Mouse (Mus musculus): ENCODE data around the gene Mmp24. TPM values are rescaled to one million over a fixed set of nuclear protein-coding genes. Genes with fewer than 3 reads are reported as not detected.
"Not testable (repeated sequence)": the region's sequence is repeated elsewhere in the genome, so short reads cannot be mapped to it uniquely, and the experiment has no call there.

Gene Mmp24
- polyA plus RNA-seq, 1 experiment from 2014 or later: 0.04 TPM

DNA sequence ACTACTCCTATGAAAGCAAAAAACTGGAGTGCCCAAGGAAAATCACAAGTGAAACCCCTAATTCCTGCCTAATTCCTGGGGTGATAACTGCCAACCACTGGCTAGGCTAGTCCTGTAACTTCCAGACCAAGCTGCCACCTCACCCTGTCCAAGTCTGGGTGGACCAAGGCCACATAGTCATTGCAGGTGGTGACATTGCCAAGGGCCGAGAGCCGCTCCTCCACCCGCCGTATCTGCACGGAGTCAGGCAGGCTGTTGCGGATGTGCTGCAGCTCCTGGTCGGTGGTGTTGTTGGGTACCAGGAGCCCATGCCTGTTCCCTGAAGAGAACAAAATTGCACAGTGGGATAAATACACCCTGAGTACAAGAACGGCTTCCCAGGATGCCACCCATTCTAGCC, 48.6 kb downstream of the Mmp24 start:
- Histone ChIP-seq H3K27ac (ENCODE audit: low read depth, low read length) (no peak overlapping the region), H3K27me3 (ENCODE audit: control insufficient read depth, insufficient read depth, low read length) (no peaks in the 10 kb centered on the region), H3K36me3 (ENCODE audit: control insufficient read depth, insufficient read depth, low read length) (peaks cover 17% of the 10 kb centered on the region; the same call in 1 of the 2 replicates), H3K4me1 (ENCODE audit: control insufficient read depth, insufficient read depth, low read length) (peaks cover 12% of the 10 kb centered on the region), H3K4me3 (ENCODE audit: low read depth, low read length) (no peak overlapping the region), H3K4me2 (no peak overlapping the region), H3K9ac (ENCODE audit: low read depth, low read length) (no peak overlapping the region), H3K9me3 (replicated peaks; ENCODE audit: control insufficient read depth, low read length) (no peaks in the 10 kb centered on the region)
- 97% methylated on average over 8 of the region's 8 CpGs for WGBS (ENCODE audit: insufficient replicate concordance)
- no peak for ATAC-seq (replicated peaks; ENCODE audit: insufficient number of reproducible peaks, low FRiP score, low TSS enrichment)

DNA sequence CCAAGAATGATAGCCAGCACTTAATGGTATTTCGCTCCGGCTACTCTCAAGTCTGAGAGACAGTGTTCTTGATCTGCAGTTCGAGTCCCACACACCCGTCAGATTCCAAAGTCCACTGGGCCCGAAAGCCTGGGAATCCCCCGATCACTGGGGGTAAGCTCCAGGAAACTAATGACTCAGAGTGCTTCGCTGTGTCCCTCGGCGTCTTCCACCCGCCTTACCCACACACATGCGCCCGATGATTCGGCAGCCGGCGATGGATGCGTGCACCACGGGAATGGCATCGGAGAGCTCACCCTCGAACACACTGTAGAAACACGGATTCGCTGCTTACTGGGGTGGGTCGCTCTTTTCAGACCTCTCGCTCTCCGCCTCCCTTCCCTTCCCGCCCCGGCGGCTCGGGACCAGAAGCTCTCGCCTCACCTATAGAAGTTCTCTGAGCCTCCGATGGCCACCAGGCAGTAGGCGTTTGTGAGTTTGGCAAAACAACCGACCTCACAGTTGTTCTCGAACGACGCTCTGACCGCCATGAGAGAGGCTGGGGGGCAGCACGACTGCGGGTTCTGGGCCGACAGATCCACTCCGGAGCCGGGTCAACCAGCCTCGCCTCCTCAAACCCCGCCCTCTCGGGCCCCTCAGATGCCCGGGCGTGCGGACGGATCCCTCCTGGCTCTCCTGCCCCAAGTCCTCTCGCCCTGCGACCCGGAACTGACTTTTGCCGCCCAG, 50.9 kb downstream of the Mmp24 start:
- H3K4me3 ChIP-seq (ENCODE audit: low read depth, low read length): peak overlapping the region; percentile 91
- peak overlapping the region; percentile 88 for H3K4me2 ChIP-seq
- peaks cover 17% of the 10 kb centered on the region; the same call in 1 of the 2 replicates for H3K36me3 ChIP-seq (ENCODE audit: control insufficient read depth, insufficient read depth, low read length)
- 2% methylated on average over 52 of the region's 52 CpGs for WGBS (ENCODE audit: insufficient replicate concordance)
- no peaks in the 10 kb centered on the region for H3K27me3 ChIP-seq (ENCODE audit: control insufficient read depth, insufficient read depth, low read length)
- peak overlapping the region; percentile 90 for H3K9ac ChIP-seq (ENCODE audit: low read depth, low read length)
- H3K4me1 ChIP-seq (ENCODE audit: control insufficient read depth, insufficient read depth, low read length): peaks cover 12% of the 10 kb centered on the region
- no peaks in the 10 kb centered on the region for H3K9me3 ChIP-seq (replicated peaks; ENCODE audit: control insufficient read depth, low read length)
- no peak for ATAC-seq (replicated peaks; ENCODE audit: insufficient number of reproducible peaks, low FRiP score, low TSS enrichment)
- peak overlapping the region; percentile 84 for H3K27ac ChIP-seq (ENCODE audit: low read depth, low read length)

DNA sequence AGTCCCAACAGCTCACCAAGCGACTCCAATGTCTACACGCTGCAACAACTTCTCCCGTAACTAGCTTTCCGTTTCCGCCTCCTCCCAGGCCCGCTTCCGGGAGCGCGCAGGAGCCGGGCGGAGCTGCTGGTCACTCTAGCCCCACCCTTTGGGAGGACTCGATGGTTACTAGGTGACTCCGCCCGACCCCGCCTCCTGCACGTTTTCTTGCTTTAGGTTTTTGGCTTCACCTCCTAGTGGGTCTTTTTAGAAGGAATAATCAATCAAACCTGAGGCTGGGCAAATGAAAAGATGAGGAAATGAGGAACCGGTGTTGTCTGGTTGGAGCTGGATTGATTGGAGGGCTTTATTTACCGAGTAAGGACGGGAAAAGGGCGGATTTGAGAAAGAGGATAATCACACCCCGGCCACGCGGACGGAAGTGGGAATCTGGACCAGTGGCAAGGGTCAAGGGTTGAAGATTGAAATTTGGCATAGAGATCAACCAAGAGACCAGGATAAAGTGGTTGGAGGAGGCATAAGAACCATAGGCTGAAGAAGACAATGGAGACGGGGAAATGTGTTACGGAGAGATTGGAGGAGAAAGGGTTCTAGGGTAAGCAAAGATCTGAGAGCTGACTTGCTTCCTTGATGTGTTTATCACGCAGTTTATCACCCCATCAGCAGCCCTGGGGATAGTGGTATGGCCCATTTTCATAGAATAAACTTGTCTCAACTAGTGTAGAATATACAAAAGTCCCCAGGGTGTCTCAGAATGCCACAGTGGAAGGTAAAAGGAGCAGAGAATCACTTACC, 51.7 kb downstream of the Mmp24 start, which contains the start of gene Eif6:
Gene Eif6 (minus strand): TSS at position 296 of the 795 bp plus-strand sequence.
- Histone ChIP-seq H3K4me1 (ENCODE audit: control insufficient read depth, insufficient read depth, low read length) (peaks cover 12% of the 10 kb centered on the region), H3K27me3 (ENCODE audit: control insufficient read depth, insufficient read depth, low read length) (no peaks in the 10 kb centered on the region), H3K27ac (ENCODE audit: low read depth, low read length) (peak within 1 kb of the TSS; percentile 84), H3K4me3 (ENCODE audit: low read depth, low read length) (peak within 1 kb of the TSS; percentile 91), H3K9me3 (replicated peaks; ENCODE audit: control insufficient read depth, low read length) (no peaks in the 10 kb centered on the region), H3K4me2 (peak within 1 kb of the TSS; percentile 88), H3K36me3 (ENCODE audit: control insufficient read depth, insufficient read depth, low read length) (peaks cover 13% of the 10 kb centered on the region; the same call in 1 of the 2 replicates), H3K9ac (ENCODE audit: low read depth, low read length) (peak within 1 kb of the TSS; percentile 90)
- ATAC-seq (replicated peaks; ENCODE audit: insufficient number of reproducible peaks, low FRiP score, low TSS enrichment): peak; percentile 85
- 3% methylated on average over 27 of the region's 27 CpGs for WGBS (ENCODE audit: insufficient replicate concordance)

DNA sequence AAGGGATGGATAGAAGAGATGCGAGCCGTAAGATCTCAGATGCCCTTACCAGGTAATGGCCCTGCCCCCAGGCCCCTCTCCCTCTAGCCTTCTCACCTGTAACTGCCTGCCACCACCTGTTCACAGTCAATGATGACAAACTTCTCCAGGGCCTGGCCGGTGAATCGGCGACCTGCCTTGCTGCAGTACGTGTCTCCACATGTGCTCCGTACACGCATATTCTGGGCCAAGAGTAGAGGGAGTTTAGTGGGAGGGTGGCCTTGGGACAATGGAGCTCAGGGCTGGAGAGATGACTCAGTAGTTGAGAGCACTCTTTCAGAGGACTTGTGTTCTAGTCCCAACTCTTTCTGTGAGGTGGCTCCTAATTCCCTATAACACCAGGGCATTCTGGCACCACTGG, 55.7 kb downstream of the Mmp24 start:
- no peaks in the 10 kb centered on the region for H3K9me3 ChIP-seq (replicated peaks; ENCODE audit: control insufficient read depth, low read length)

DNA sequence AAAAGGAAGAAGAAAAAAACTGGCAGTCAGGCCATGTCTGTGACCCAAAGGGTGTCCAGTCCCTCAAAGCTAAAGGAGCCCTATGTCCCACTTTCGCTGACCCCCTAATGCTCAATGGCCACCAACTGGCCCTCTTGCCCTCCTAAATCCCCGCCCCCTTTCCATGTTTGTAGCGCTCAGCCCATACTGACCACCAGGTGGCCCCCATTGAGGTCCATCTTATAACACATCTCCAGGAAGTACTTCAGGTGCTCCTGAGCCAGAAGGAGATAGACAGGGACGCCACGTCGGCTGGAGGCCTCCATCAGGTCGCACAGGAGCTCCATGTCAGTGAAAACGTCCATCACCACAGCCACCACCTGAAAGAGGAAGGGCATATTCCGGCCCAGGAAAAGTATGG, 56.2 kb downstream of the Mmp24 start:
- H3K4me2 ChIP-seq: no peak overlapping the region
- H3K27ac ChIP-seq (ENCODE audit: low read depth, low read length): no peak overlapping the region
- H3K4me3 ChIP-seq (ENCODE audit: low read depth, low read length): no peak overlapping the region
- peaks cover 6% of the 10 kb centered on the region; the same call in 1 of the 2 replicates for H3K4me1 ChIP-seq (ENCODE audit: control insufficient read depth, insufficient read depth, low read length)
- no peak for ATAC-seq (replicated peaks; ENCODE audit: insufficient number of reproducible peaks, low FRiP score, low TSS enrichment)
- H3K9ac ChIP-seq (ENCODE audit: low read depth, low read length): no peak overlapping the region
- WGBS (ENCODE audit: insufficient replicate concordance): 52% methylated on average over 9 of the region's 9 CpGs
- no peaks in the 10 kb centered on the region for H3K36me3 ChIP-seq (ENCODE audit: control insufficient read depth, insufficient read depth, low read length)
- H3K9me3 ChIP-seq (replicated peaks; ENCODE audit: control insufficient read depth, low read length): no peaks in the 10 kb centered on the region
- peaks cover 5% of the 10 kb centered on the region; the same call in 1 of the 2 replicates for H3K27me3 ChIP-seq (ENCODE audit: control insufficient read depth, insufficient read depth, low read length)

More for the DNA sequence above, 55.7 kb downstream of the Mmp24 start:
- WGBS (ENCODE audit: insufficient replicate concordance): 80% methylated on average over 8 of the region's 8 CpGs
- Histone ChIP-seq H3K36me3 (ENCODE audit: control insufficient read depth, insufficient read depth, low read length) (no peaks in the 10 kb centered on the region), H3K4me2 (no peak overlapping the region), H3K27me3 (ENCODE audit: control insufficient read depth, insufficient read depth, low read length) (peaks cover 5% of the 10 kb centered on the region; the same call in 1 of the 2 replicates), H3K27ac (ENCODE audit: low read depth, low read length) (no peak overlapping the region), H3K4me3 (ENCODE audit: low read depth, low read length) (no peak overlapping the region), H3K4me1 (ENCODE audit: control insufficient read depth, insufficient read depth, low read length) (peaks cover 6% of the 10 kb centered on the region; the same call in 1 of the 2 replicates), H3K9ac (ENCODE audit: low read depth, low read length) (no peak overlapping the region)
- no peak for ATAC-seq (replicated peaks; ENCODE audit: insufficient number of reproducible peaks, low FRiP score, low TSS enrichment)

DNA sequence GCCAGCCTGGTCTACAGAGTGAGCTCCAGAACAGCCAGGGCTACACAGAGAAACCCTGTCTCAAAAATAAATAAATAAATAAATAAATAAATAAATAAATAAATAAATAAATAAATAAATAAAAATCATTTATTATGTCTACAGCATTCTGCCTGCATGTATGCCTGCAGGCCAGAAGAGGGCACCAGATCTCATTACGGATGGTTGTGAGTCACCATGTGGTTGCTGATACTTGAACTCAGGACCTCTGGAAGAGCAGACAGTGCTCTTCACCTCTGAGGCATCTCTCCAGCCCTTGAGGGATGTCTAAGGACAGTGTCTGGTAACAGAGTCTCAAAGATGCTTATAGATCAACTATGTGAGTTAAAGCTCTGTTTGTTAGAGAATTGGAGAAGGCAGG, 56.9 kb downstream of the Mmp24 start:
- not testable (repeated sequence) for H3K36me3 ChIP-seq (ENCODE audit: control insufficient read depth, insufficient read depth, low read length); H3K27ac ChIP-seq (ENCODE audit: low read depth, low read length); ATAC-seq (replicated peaks; ENCODE audit: insufficient number of reproducible peaks, low FRiP score, low TSS enrichment); H3K9me3 ChIP-seq (replicated peaks; ENCODE audit: control insufficient read depth, low read length); H3K9ac ChIP-seq (ENCODE audit: low read depth, low read length); H3K4me2 ChIP-seq; H3K4me3 ChIP-seq (ENCODE audit: low read depth, low read length); H3K27me3 ChIP-seq (ENCODE audit: control insufficient read depth, insufficient read depth, low read length); H3K4me1 ChIP-seq (ENCODE audit: control insufficient read depth, insufficient read depth, low read length)
- 67% methylated on average over 1 of the region's 1 CpGs for WGBS (ENCODE audit: insufficient replicate concordance)

DNA sequence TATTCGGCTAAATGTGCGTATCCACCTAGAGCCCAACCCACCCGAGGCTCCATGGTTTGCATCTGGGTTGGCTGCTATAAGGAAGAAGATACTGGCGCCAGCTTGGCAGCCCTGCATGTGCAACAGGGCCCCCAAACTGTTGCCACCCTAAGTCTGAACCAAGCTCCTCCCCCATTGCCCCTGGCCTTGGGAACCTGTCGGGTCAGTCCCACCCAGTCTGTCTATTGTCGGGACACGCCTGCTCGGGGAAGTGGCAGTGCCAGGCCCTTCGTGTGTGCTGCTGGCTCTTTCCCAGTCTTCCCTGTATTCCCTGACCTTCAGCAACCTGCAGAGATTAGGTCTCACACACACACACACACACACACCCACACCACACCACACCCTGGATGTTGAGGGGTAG, 59.6 kb downstream of the Mmp24 start, which contains the start of gene Fam83c:
Gene Fam83c (minus strand): TSS at position 123 of the 400 bp plus-strand sequence.
- H3K4me1 ChIP-seq (ENCODE audit: control insufficient read depth, insufficient read depth, low read length): no peaks in the 10 kb centered on the region
- no peaks in the 10 kb centered on the region for H3K36me3 ChIP-seq (ENCODE audit: control insufficient read depth, insufficient read depth, low read length)
- 66% methylated on average over 9 of the region's 9 CpGs for WGBS (ENCODE audit: insufficient replicate concordance)
- no peaks in the 10 kb centered on the region for H3K9me3 ChIP-seq (replicated peaks; ENCODE audit: control insufficient read depth, low read length)
- no peak within 1 kb of the TSS for H3K4me3 ChIP-seq (ENCODE audit: low read depth, low read length)
- no peak within 1 kb of the TSS for H3K9ac ChIP-seq (ENCODE audit: low read depth, low read length)
- no peak within 1 kb of the TSS for H3K4me2 ChIP-seq
- no peak for ATAC-seq (replicated peaks; ENCODE audit: insufficient number of reproducible peaks, low FRiP score, low TSS enrichment)
- H3K27me3 ChIP-seq (ENCODE audit: control insufficient read depth, insufficient read depth, low read length): peaks cover 5% of the 10 kb centered on the region; the same call in 1 of the 2 replicates
- no peak within 1 kb of the TSS for H3K27ac ChIP-seq (ENCODE audit: low read depth, low read length)

DNA sequence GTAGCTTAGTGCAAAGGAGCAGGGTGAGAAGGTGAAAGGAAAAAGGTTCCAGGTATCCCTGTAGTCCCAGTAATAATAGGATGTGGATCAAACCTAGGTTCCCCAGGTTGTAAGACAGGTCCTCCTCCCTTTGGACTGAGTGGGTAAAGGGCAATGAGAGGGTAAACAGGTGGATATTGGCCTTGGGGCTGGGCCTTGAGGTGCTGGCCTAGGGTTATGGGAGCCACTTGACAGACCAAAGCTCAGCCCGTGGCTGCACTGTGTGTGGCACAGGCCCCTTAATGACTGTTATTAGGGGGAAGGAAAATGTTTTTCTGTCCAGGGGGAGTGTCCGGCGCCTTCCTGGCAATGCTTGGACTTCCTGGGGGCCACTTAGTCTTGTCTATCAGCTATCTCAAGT, 62.8 kb downstream of the Mmp24 start:
- H3K27ac ChIP-seq (ENCODE audit: low read depth, low read length): no peak overlapping the region
- H3K36me3 ChIP-seq (ENCODE audit: control insufficient read depth, insufficient read depth, low read length): no peaks in the 10 kb centered on the region
- H3K9me3 ChIP-seq (replicated peaks; ENCODE audit: control insufficient read depth, low read length): no peaks in the 10 kb centered on the region
- no peaks in the 10 kb centered on the region for H3K4me1 ChIP-seq (ENCODE audit: control insufficient read depth, insufficient read depth, low read length)
- no peak overlapping the region for H3K9ac ChIP-seq (ENCODE audit: low read depth, low read length)
- H3K4me2 ChIP-seq: no peak overlapping the region
- no peak for ATAC-seq (replicated peaks; ENCODE audit: insufficient number of reproducible peaks, low FRiP score, low TSS enrichment)
- WGBS (ENCODE audit: insufficient replicate concordance): 55% methylated on average over 3 of the region's 3 CpGs
- peaks cover 5% of the 10 kb centered on the region; the same call in 1 of the 2 replicates for H3K27me3 ChIP-seq (ENCODE audit: control insufficient read depth, insufficient read depth, low read length)
- H3K4me3 ChIP-seq (ENCODE audit: low read depth, low read length): no peak overlapping the region

All from heart, embryonic 11.5 days (tissue).